Mouse (Mus musculus): ENCODE data around the gene Sephs1.

DNA sequence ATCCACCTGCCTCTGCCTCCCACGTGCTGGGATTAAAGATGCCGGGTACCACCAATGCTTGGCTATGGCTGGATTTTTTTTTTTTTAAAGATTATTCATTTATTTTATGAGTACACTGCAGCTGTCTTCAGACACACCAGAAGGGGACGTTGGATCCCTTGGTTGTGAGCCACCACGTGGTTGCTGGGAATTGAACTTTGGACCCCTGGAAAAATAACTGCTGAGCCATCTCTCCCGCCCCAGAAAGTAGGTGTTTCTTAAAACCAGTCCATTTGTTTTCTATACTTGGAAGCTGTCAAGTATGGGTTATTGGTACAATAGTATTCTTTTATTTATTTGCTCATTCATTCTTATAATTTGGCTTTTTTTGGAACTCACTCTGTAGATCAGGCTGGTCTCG lies 5.5 kb downstream of the Sephs1 start:
- TF ChIP-seq CTCF (IDR thresholded peaks at IDR 0.05; ENCODE audit: low read depth) (no peak), EP300 (IDR thresholded peaks at IDR 0.05; ENCODE audit: low read depth) (no peak)
